Mouse (Mus musculus): Measurements from ENCODE around the gene Islr2.

GRCm38 (mm10) chr9:58228777-58229466 is 24.8 kb upstream of the Islr2 start:
- no peak for TF ChIP-seq POLR2A (IDR thresholded peaks at IDR 0.05; ENCODE audit: low read depth, low read length)
- no peak for TF ChIP-seq CTCF (conservative IDR thresholded peaks at IDR 0.05; ENCODE audit: insufficient read depth, insufficient read length, low read depth, low read length)
